Mouse (Mus musculus) embryonic facial prominence, embryonic 11.5 days (tissue): ENCODE results near the gene Raly. TPM values are rescaled to one million over a fixed set of nuclear protein-coding genes. Genes with fewer than 3 reads are reported as not detected.

ENCODE experiments used
- ATAC-seq: fragments of 200-750 bp; cut with Nextera tagmentation; replicated peaks from 2 replicates; pipeline ENCODE4 v1.8.0; 2017; ENCODE audit warnings: low read depth; ENCODE audit not compliant: insufficient number of reproducible peaks, low FRiP score, low TSS enrichment
- DNase-seq: peaks from one replicate; pipeline ENCODE4 v3.0.0-alpha.2; 2015; ENCODE audit warnings: low spot score
- H3K27ac ChIP-seq: fragments of 300-500 bp; sonication (generic); replicated peaks from 2 replicates; pipeline ENCODE4 v1.5.1; 2014; ENCODE audit warnings: mild to moderate bottlenecking, low read depth, low read length, control low read depth
- H3K27me3 ChIP-seq: fragments of 300-500 bp; sonication (generic); 2 replicates; pipeline ENCODE4 v1.6.1; 2014; ENCODE audit warnings: mild to moderate bottlenecking, low read length, moderate library complexity, mixed read lengths; ENCODE audit not compliant: control insufficient read depth, insufficient read depth
- H3K36me3 ChIP-seq: fragments of 300-500 bp; sonication (generic); replicated peaks from 2 replicates; pipeline ENCODE4 v1.6.1; 2014; ENCODE audit warnings: low read depth, mild to moderate bottlenecking, low read length, moderate library complexity, mixed read lengths; ENCODE audit not compliant: control insufficient read depth, insufficient read depth
- H3K4me1 ChIP-seq: fragments of 300-500 bp; sonication (generic); 2 replicates; pipeline ENCODE4 v1.6.1; 2014; ENCODE audit warnings: low read length, mixed read lengths; ENCODE audit not compliant: control insufficient read depth, insufficient read depth
- H3K4me2 ChIP-seq: fragments of 300-500 bp; sonication (generic); 2 replicates; pipeline ENCODE4 v1.6.1; 2014; ENCODE audit warnings: low read depth, mild to moderate bottlenecking, control low read depth, low read length, moderate library complexity
- H3K4me3 ChIP-seq: fragments of 300-500 bp; sonication (generic); 2 replicates; pipeline ENCODE4 v1.5.1; 2014; ENCODE audit warnings: low read depth, low read length, control low read depth
- H3K9ac ChIP-seq: fragments of 300-500 bp; sonication (generic); replicated peaks from 2 replicates; pipeline ENCODE4 v1.6.1; 2014; ENCODE audit warnings: mild to moderate bottlenecking, control low read depth, low read length
- H3K9me3 ChIP-seq: fragments of 300-500 bp; sonication (generic); replicated peaks from 2 replicates; pipeline ENCODE4 v1.6.1; 2016; ENCODE audit warnings: mild to moderate bottlenecking, low read length, inconsistent platforms, mixed read lengths; ENCODE audit not compliant: control insufficient read depth
- WGBS: fragments of 180-500 bp; shearing (Covaris S2); extraction: QIAGEN DNeasy Blood & Tissue Kit; methylation state at CpG from one replicate; pipeline ENCODE4 v1.1.7; 2014; 5-methylcytosine and 5-hydroxymethylcytosine counted together
- polyA plus RNA-seq: library from polyadenylated mRNA; unstranded; fragments of >200 nt; fragmentation: Nextera tagmentation; extraction: Ambion mirVana; gene quantifications from 2 replicates; pipeline ENCODE4 v1.2.1, GENCODE M21; 2014

The Raly gene
- polyA plus RNA-seq, 1 experiment from 2014 or later: 67.2 TPM

DNA sequence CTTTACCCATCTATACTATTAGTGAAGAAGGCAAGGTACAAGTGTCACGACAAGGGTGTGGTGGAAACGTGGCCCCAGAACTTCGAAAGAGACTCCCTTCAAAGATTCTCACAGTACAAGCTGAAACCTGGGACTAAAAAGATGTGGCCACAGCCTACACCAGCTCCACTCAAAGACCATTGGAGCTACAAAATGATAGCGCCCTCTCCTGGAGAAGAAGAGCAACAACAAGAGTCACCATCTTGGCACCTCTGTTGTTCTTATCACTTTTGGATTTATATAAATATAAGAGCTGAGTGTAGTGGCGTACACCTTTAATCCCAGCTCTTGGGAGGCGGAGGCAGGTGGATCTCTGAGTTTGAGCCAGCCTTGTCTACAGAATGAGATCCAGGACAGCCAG lies 35.1 kb upstream of the Raly start:
- Histone ChIP-seq H3K4me3 (no peak overlapping the region), H3K36me3 (no peaks in the 10 kb centered on the region), H3K9me3 (no peaks in the 10 kb centered on the region), H3K4me1 (no peaks in the 10 kb centered on the region), H3K4me2 (no peak overlapping the region), H3K27me3 (no peaks in the 10 kb centered on the region), H3K27ac (no peak overlapping the region), H3K9ac (no peak overlapping the region)
- DNase-seq (peak; percentile 19), ATAC-seq (no peak)
- 61% methylated on average over 6 of the region's 6 CpGs for WGBS

- no peak overlapping the region for H3K27ac ChIP-seq
- H3K4me2 ChIP-seq: no peak overlapping the region
- H3K4me1 ChIP-seq: no peaks in the 10 kb centered on the region
- H3K4me3 ChIP-seq: no peak overlapping the region
- DNase-seq: no peak
- WGBS: 79% methylated on average over 5 of the region's 5 CpGs
- H3K27me3 ChIP-seq: no peaks in the 10 kb centered on the region
- no peaks in the 10 kb centered on the region for H3K36me3 ChIP-seq
- ATAC-seq: no peak
- H3K9ac ChIP-seq: no peak overlapping the region
- no peaks in the 10 kb centered on the region for H3K9me3 ChIP-seq
These were observed 33.2 kb upstream of the Raly start for GRCm38 (mm10) chr2:154757691-154758090.

GRCm38 (mm10) chr2:154758454-154758853 lies 32.4 kb upstream of the Raly start:
- 76% methylated on average over 1 of the region's 1 CpGs for WGBS
- ATAC-seq (no peak), DNase-seq (no peak)
- Histone ChIP-seq H3K27me3 (no peaks in the 10 kb centered on the region), H3K9ac (no peak overlapping the region), H3K36me3 (no peaks in the 10 kb centered on the region), H3K4me2 (no peak overlapping the region), H3K9me3 (no peaks in the 10 kb centered on the region), H3K27ac (no peak overlapping the region), H3K4me1 (no peaks in the 10 kb centered on the region), H3K4me3 (no peak overlapping the region)

GRCm38 (mm10) chr2:154763226-154763625 lies 27.7 kb upstream of the Raly start:
- no peaks in the 10 kb centered on the region for H3K36me3 ChIP-seq
- H3K4me2 ChIP-seq: no peak overlapping the region
- 82% methylated on average over 3 of the region's 3 CpGs for WGBS
- H3K9ac ChIP-seq: no peak overlapping the region
- no peaks in the 10 kb centered on the region for H3K27me3 ChIP-seq
- no peak overlapping the region for H3K4me3 ChIP-seq
- H3K27ac ChIP-seq: no peak overlapping the region
- no peak for DNase-seq
- no peaks in the 10 kb centered on the region for H3K4me1 ChIP-seq
- H3K9me3 ChIP-seq: no peaks in the 10 kb centered on the region
- no peak for ATAC-seq

GRCm38 (mm10) chr2:154764828-154765497 lies 25.9 kb upstream of the Raly start:
- no peaks in the 10 kb centered on the region for H3K4me1 ChIP-seq
- 81% methylated on average over 9 of the region's 9 CpGs for WGBS

DNA sequence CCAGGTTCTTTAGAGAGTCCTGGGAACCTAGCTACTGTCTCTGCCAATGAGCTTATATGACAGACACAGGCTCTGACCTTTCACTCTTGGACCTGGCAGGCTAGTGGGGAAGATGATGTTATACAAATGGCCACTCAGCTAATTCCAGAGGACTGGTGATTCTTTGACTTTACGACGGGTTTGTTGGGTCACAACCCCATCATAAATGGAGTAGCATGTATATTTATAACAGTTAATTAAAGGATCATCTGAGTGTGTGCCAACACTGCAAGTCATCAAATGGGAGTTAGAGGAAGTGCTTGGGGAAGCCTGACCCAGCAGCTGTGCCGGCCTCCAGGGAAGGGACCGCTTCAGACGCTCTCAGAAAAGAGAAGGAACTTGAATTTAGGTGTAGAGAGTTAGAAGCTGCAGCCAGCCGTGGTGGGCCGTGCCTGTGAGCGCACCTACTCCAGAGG lies 25.3 kb upstream of the Raly start:
- H3K4me3 ChIP-seq: no peak overlapping the region

More at GRCm38 (mm10) chr2:154764828-154765497, 25.9 kb upstream of the Raly start:
- DNase-seq (no peak), ATAC-seq (no peak)
- Histone ChIP-seq H3K4me3 (no peak overlapping the region), H3K36me3 (no peaks in the 10 kb centered on the region), H3K4me2 (no peak overlapping the region), H3K27me3 (no peaks in the 10 kb centered on the region), H3K27ac (no peak overlapping the region), H3K9ac (no peak overlapping the region), H3K9me3 (no peaks in the 10 kb centered on the region)

GRCm38 (mm10) chr2:154767051-154767450 lies 23.8 kb upstream of the Raly start:
- Histone ChIP-seq H3K4me3 (no peak overlapping the region), H3K4me2 (no peak overlapping the region), H3K27me3 (no peaks in the 10 kb centered on the region), H3K36me3 (no peaks in the 10 kb centered on the region), H3K9me3 (no peaks in the 10 kb centered on the region), H3K9ac (no peak overlapping the region), H3K4me1 (no peaks in the 10 kb centered on the region), H3K27ac (no peak overlapping the region)
- DNase-seq (no peak), ATAC-seq (no peak)
- 90% methylated on average over 6 of the region's 6 CpGs for WGBS

More for the DNA sequence above, 25.3 kb upstream of the Raly start:
- H3K9ac ChIP-seq: no peak overlapping the region
- no peak overlapping the region for H3K27ac ChIP-seq
- H3K9me3 ChIP-seq: no peaks in the 10 kb centered on the region
- no peaks in the 10 kb centered on the region for H3K36me3 ChIP-seq
- ATAC-seq: no peak
- H3K27me3 ChIP-seq: no peaks in the 10 kb centered on the region
- H3K4me2 ChIP-seq: no peak overlapping the region
- 75% methylated on average over 8 of the region's 8 CpGs for WGBS
- no peaks in the 10 kb centered on the region for H3K4me1 ChIP-seq
- no peak for DNase-seq

DNA sequence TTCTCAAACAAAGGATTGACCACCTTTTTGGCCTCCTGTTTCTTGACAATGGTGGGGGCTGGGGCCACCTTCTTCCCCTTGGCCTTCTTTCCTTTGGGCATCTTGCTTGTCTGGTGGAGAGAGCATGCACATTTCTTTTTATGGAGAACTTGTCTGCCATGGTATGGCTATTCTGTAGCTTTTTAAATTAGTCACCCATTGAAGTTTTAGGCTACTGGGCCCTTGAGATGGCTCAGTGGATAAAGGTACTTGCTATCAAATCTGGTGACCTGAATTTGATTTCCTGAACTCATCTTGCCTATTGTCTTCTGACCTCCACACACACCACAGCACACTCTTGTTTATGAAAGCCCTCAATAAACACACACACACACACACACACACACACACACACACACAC lies 21.0 kb upstream of the Raly start, which contains the start of gene Gm14214:
Gm14214 (minus strand) TSS at position 101 of the 400 bp plus-strand sequence.
- ATAC-seq (no peak), DNase-seq (no peak)
- H3K27ac ChIP-seq: no peak within 1 kb of the TSS
- H3K4me2 ChIP-seq: no peak within 1 kb of the TSS
- no peaks in the 10 kb centered on the region for H3K9me3 ChIP-seq
- no peaks in the 10 kb centered on the region for H3K4me1 ChIP-seq
- H3K36me3 ChIP-seq: no peaks in the 10 kb centered on the region
- no peak within 1 kb of the TSS for H3K4me3 ChIP-seq
- no peaks in the 10 kb centered on the region for H3K27me3 ChIP-seq
- H3K9ac ChIP-seq: no peak within 1 kb of the TSS
